Mouse (Mus musculus): ENCODE data around the gene Rras2. TPM values are rescaled to one million over a fixed set of nuclear protein-coding genes. Genes with fewer than 3 reads are reported as not detected.

Gene Rras2
- polyA plus RNA-seq, 1 experiment from 2014 or later: 47.1 TPM

GRCm38 (mm10) chr7:114029596-114029995 lies 88.0 kb downstream of the Rras2 start:
- Histone ChIP-seq H3K27ac (ENCODE audit: low read depth) (no peak overlapping the region), H3K4me2 (no peak overlapping the region), H3K9ac (no peak overlapping the region), H3K9me3 (ENCODE audit: low read depth, low read length) (no peaks in the 10 kb centered on the region), H3K36me3 (ENCODE audit: insufficient read depth) (no peaks in the 10 kb centered on the region), H3K27me3 (ENCODE audit: insufficient read depth, low read length) (no peaks in the 10 kb centered on the region), H3K4me1 (ENCODE audit: insufficient read depth) (no peaks in the 10 kb centered on the region), H3K4me3 (ENCODE audit: low read depth, low read length) (no peak overlapping the region)
- no peak for TF ChIP-seq CTCF (IDR thresholded peaks at IDR 0.05; ENCODE audit: low read depth)
- WGBS: 65% methylated on average over 6 of the region's 6 CpGs
- DNase-seq (no peak), ATAC-seq (ENCODE audit: insufficient read depth) (no peak)

- no peaks in the 10 kb centered on the region for H3K27me3 ChIP-seq (ENCODE audit: insufficient read depth, low read length)
- DNase-seq: no peak
- TF ChIP-seq CTCF (IDR thresholded peaks at IDR 0.05; ENCODE audit: low read depth): no peak
- no peak overlapping the region for H3K4me2 ChIP-seq
- 79% methylated on average over 5 of the region's 5 CpGs for WGBS
- H3K9ac ChIP-seq: no peak overlapping the region
- no peaks in the 10 kb centered on the region for H3K36me3 ChIP-seq (ENCODE audit: insufficient read depth)
- H3K9me3 ChIP-seq (ENCODE audit: low read depth, low read length): no peaks in the 10 kb centered on the region
- H3K27ac ChIP-seq (ENCODE audit: low read depth): no peak overlapping the region
- H3K4me1 ChIP-seq (ENCODE audit: insufficient read depth): no peaks in the 10 kb centered on the region
- no peak for ATAC-seq (ENCODE audit: insufficient read depth)
- H3K4me3 ChIP-seq (ENCODE audit: low read depth, low read length): no peak overlapping the region
These were observed 88.8 kb downstream of the Rras2 start for GRCm38 (mm10) chr7:114028828-114029227.

- H3K36me3 ChIP-seq (ENCODE audit: insufficient read depth): no peaks in the 10 kb centered on the region
- WGBS: 76% methylated on average over 3 of the region's 3 CpGs
- no peak for TF ChIP-seq CTCF (IDR thresholded peaks at IDR 0.05; ENCODE audit: low read depth)
- H3K9me3 ChIP-seq (ENCODE audit: low read depth, low read length): no peaks in the 10 kb centered on the region
- H3K9ac ChIP-seq: no peak overlapping the region
- no peaks in the 10 kb centered on the region for H3K27me3 ChIP-seq (ENCODE audit: insufficient read depth, low read length)
- H3K4me1 ChIP-seq (ENCODE audit: insufficient read depth): no peaks in the 10 kb centered on the region
- no peak for ATAC-seq (ENCODE audit: insufficient read depth)
- no peak overlapping the region for H3K27ac ChIP-seq (ENCODE audit: low read depth)
- H3K4me3 ChIP-seq (ENCODE audit: low read depth, low read length): no peak overlapping the region
- H3K4me2 ChIP-seq: no peak overlapping the region
- DNase-seq: no peak
These were observed 90.2 kb downstream of the Rras2 start for GRCm38 (mm10) chr7:114027406-114027805.

- no peaks in the 10 kb centered on the region for H3K36me3 ChIP-seq (ENCODE audit: insufficient read depth)
- H3K9ac ChIP-seq: no peak overlapping the region
- H3K9me3 ChIP-seq (ENCODE audit: low read depth, low read length): no peaks in the 10 kb centered on the region
- no peaks in the 10 kb centered on the region for H3K27me3 ChIP-seq (ENCODE audit: insufficient read depth, low read length)
- no peak overlapping the region for H3K4me2 ChIP-seq
- ATAC-seq (ENCODE audit: insufficient read depth): no peak
- H3K4me1 ChIP-seq (ENCODE audit: insufficient read depth): no peaks in the 10 kb centered on the region
- DNase-seq: no peak
- no peak for TF ChIP-seq CTCF (IDR thresholded peaks at IDR 0.05; ENCODE audit: low read depth)
- WGBS: 83% methylated on average over 8 of the region's 8 CpGs
- no peak overlapping the region for H3K27ac ChIP-seq (ENCODE audit: low read depth)
- no peak overlapping the region for H3K4me3 ChIP-seq (ENCODE audit: low read depth, low read length)
These were observed 90.7 kb downstream of the Rras2 start for GRCm38 (mm10) chr7:114026923-114027322.

- Histone ChIP-seq H3K36me3 (ENCODE audit: insufficient read depth) (no peaks in the 10 kb centered on the region), H3K9me3 (ENCODE audit: low read depth, low read length) (no peaks in the 10 kb centered on the region), H3K27ac (ENCODE audit: low read depth) (no peak overlapping the region), H3K4me3 (ENCODE audit: low read depth, low read length) (peak overlapping the region; percentile 38), H3K9ac (peak overlapping the region; percentile 51), H3K4me1 (ENCODE audit: insufficient read depth) (no peaks in the 10 kb centered on the region), H3K27me3 (ENCODE audit: insufficient read depth, low read length) (no peaks in the 10 kb centered on the region), H3K4me2 (peak overlapping the region; percentile 64)
- peak; percentile 89 for TF ChIP-seq CTCF (IDR thresholded peaks at IDR 0.05; ENCODE audit: low read depth)
- WGBS: under 1% methylated on average over 11 of the region's 11 CpGs
- ATAC-seq (ENCODE audit: insufficient read depth) (peak; percentile 77), DNase-seq (peak; percentile 90)
These were observed 96.9 kb downstream of the Rras2 start for GRCm38 (mm10) chr7:114020704-114021093.

- H3K4me2 ChIP-seq: peak overlapping the region; percentile 64
- no peaks in the 10 kb centered on the region for H3K4me1 ChIP-seq (ENCODE audit: insufficient read depth)
- H3K9ac ChIP-seq: peak overlapping the region; percentile 51
- H3K4me3 ChIP-seq (ENCODE audit: low read depth, low read length): peak overlapping the region; percentile 38
- no peak; the same call in 1 of the 2 replicates for ATAC-seq (ENCODE audit: insufficient read depth)
- TF ChIP-seq CTCF (IDR thresholded peaks at IDR 0.05; ENCODE audit: low read depth): no peak
- no peak for DNase-seq
- WGBS: 8% methylated on average over 11 of the region's 11 CpGs
- no peak overlapping the region for H3K27ac ChIP-seq (ENCODE audit: low read depth)
- H3K9me3 ChIP-seq (ENCODE audit: low read depth, low read length): no peaks in the 10 kb centered on the region
- H3K36me3 ChIP-seq (ENCODE audit: insufficient read depth): no peaks in the 10 kb centered on the region
- no peaks in the 10 kb centered on the region for H3K27me3 ChIP-seq (ENCODE audit: insufficient read depth, low read length)
These were observed 97.4 kb downstream of the Rras2 start for GRCm38 (mm10) chr7:114020057-114020703.

GRCm38 (mm10) chr7:114018861-114019260 lies 98.7 kb downstream of the Rras2 start:
- Histone ChIP-seq H3K9ac (no peak overlapping the region), H3K4me1 (ENCODE audit: insufficient read depth) (no peaks in the 10 kb centered on the region), H3K9me3 (ENCODE audit: low read depth, low read length) (no peaks in the 10 kb centered on the region), H3K36me3 (ENCODE audit: insufficient read depth) (no peaks in the 10 kb centered on the region), H3K4me2 (no peak overlapping the region), H3K27me3 (ENCODE audit: insufficient read depth, low read length) (no peaks in the 10 kb centered on the region), H3K27ac (ENCODE audit: low read depth) (no peak overlapping the region), H3K4me3 (ENCODE audit: low read depth, low read length) (no peak overlapping the region)
- 58% methylated on average over 3 of the region's 3 CpGs for WGBS
- ATAC-seq (ENCODE audit: insufficient read depth) (no peak), DNase-seq (no peak)
- no peak for TF ChIP-seq CTCF (IDR thresholded peaks at IDR 0.05; ENCODE audit: low read depth)
